Mouse (Mus musculus): ENCODE results near the gene 1700034I23Rik. TPM values are rescaled to one million over a fixed set of nuclear protein-coding genes. Genes with fewer than 3 reads are reported as not detected.
"Not testable (repeated sequence)": the region's sequence is repeated elsewhere in the genome, so short reads cannot be mapped to it uniquely, and the experiment has no call there.

The 1700034I23Rik gene
- total and polyA plus RNA-seq, 2 experiments from 2014 or later = 0.17 to 0.52 TPM

DNA sequence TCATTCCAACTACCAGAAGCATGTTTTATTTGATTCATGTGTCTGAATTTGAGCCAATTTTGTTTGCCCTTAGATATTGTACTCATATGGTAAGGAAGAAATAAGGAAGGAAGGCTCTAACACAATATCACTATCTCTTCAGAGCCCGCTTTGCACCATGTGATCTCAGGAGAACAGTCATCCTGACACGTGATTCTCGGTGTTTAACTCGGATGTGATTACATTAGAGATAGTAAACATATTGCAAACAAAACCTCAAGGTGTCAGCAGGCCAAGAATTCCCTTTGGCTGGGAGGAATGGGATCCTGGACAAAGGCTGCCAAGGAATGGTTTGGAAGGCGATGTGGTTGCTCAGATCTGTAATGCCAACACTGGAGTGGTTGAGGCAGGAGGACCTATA, 35.8 kb upstream of the 1700034I23Rik start:
- DNase-seq (no peak), ATAC-seq (no peak)
- H3K4me1 ChIP-seq (ENCODE audit: insufficient read depth) = no peaks in the 10 kb centered on the region

DNA sequence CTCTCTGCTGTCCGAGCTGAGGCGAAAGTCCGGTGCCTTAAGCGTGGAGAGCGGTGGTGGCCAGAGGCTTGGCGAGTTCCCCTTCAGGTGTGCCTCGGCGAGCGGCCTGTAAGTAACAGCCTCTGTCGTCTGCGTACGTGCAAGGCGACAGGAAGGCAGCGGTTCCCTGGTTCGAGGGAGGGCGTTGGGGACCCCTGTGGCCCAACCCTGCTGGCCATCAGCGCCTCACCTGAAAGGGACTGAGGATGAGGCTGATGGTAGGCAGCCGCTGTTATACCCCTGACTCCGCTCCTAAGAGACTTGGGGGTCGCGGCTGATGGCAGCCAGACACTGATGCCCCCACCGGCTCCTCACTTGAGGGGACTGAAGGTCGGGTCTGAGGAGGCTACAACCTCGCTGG, 8.0 kb downstream of the 1700034I23Rik start:
- Histone ChIP-seq H3K4me2 (ENCODE audit: low read depth) (peak overlapping the region; percentile 72), H3K4me3 (ENCODE audit: low read depth, low read length) (peak overlapping the region; percentile 50), H3K27ac (ENCODE audit: low read depth, low read length) (peak overlapping the region; percentile 50; the same call in 1 of the 2 replicates), H3K9ac (peak overlapping the region; percentile 65)
- H3K4me1 ChIP-seq (ENCODE audit: insufficient read depth); H3K27me3 ChIP-seq (ENCODE audit: insufficient read depth, low read length); H3K36me3 ChIP-seq (ENCODE audit: insufficient read depth); H3K9me3 ChIP-seq (ENCODE audit: low read length): not testable (repeated sequence)
- ATAC-seq = peak; percentile 65
- DNase-seq = peak; percentile 55
- WGBS = 2% methylated on average over 19 of the region's 24 CpGs

More for the DNA sequence above, 35.8 kb upstream of the 1700034I23Rik start:
- WGBS = 87% methylated on average over 5 of the region's 5 CpGs
- H3K27ac ChIP-seq (ENCODE audit: low read depth, low read length) = no peak overlapping the region
- H3K36me3 ChIP-seq (ENCODE audit: insufficient read depth) = peaks cover 21% of the 10 kb centered on the region
- no peak overlapping the region for H3K4me2 ChIP-seq (ENCODE audit: low read depth)
- no peak overlapping the region for H3K9ac ChIP-seq
- H3K27me3 ChIP-seq (ENCODE audit: insufficient read depth, low read length) = no peaks in the 10 kb centered on the region
- no peak overlapping the region for H3K4me3 ChIP-seq (ENCODE audit: low read depth, low read length)
- no peak for TF ChIP-seq CTCF (IDR thresholded peaks at IDR 0.05; ENCODE audit: low read depth)
- no peaks in the 10 kb centered on the region for H3K9me3 ChIP-seq (ENCODE audit: low read length)

DNA sequence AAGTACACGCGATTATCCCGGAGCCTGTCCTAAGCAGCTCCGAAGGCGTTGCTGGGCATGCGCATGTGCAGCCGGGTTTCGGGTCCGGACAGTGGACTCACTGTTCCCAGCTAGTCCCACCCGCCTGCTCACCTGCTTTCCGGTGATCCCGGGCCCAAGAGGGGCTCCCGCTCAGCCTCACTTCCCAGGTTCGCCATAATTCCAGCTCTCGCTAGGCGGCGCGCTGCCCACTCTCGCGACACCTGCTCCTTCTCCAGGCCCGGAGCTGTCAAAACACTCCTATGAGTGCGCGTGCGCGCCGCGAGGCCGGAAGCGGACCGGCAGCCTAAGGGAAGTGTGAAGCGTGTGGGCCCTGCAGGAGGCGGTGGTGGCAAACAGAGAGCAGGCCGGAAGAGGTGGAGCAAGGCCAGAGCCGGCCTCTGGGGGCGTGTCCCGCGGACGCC, 8.5 kb downstream of the 1700034I23Rik start:
- Histone ChIP-seq H3K27ac (ENCODE audit: low read depth, low read length) (peak overlapping the region; percentile 50; the same call in 1 of the 2 replicates), H3K4me3 (ENCODE audit: low read depth, low read length) (peak overlapping the region; percentile 50), H3K9ac (peak overlapping the region; percentile 65), H3K4me2 (ENCODE audit: low read depth) (peak overlapping the region; percentile 55)
- H3K36me3 ChIP-seq (ENCODE audit: insufficient read depth); H3K4me1 ChIP-seq (ENCODE audit: insufficient read depth); H3K27me3 ChIP-seq (ENCODE audit: insufficient read depth, low read length); H3K9me3 ChIP-seq (ENCODE audit: low read length): not testable (repeated sequence)
- peak; percentile 97 for DNase-seq
- WGBS = 2% methylated on average over 38 of the region's 38 CpGs
- ATAC-seq = peak; percentile 99
- peak; percentile 82 for TF ChIP-seq CTCF (IDR thresholded peaks at IDR 0.05; ENCODE audit: low read depth)

- not testable (repeated sequence) for H3K27me3 ChIP-seq (ENCODE audit: insufficient read depth, low read length); H3K9me3 ChIP-seq (ENCODE audit: low read length); ATAC-seq; H3K27ac ChIP-seq (ENCODE audit: low read depth, low read length); H3K4me3 ChIP-seq (ENCODE audit: low read depth, low read length); H3K36me3 ChIP-seq (ENCODE audit: insufficient read depth); DNase-seq; H3K9ac ChIP-seq; H3K4me2 ChIP-seq (ENCODE audit: low read depth); H3K4me1 ChIP-seq (ENCODE audit: insufficient read depth)
- WGBS = 90% methylated on average over 3 of the region's 3 CpGs
Observed at GRCm38 (mm10) chr3:40853123-40853738, 49.1 kb downstream of the 1700034I23Rik start.

Other genes starting within 250 kb of the 1700034I23Rik start
- gene Slc25a31, start 193.7 kb downstream of the 1700034I23Rik start, total RNA-seq (2014; rRNA removed) = 0.05 and 0.08 TPM in 2 replicates
- 0.13 and 0.16 TPM in 2 replicates for gene Slc25a31, start 193.7 kb downstream of the 1700034I23Rik start, polyA plus RNA-seq (2015; fragmentation: Nextera tagmentation; extraction: Ambion mirVana)
- gene Hspa4l, start 158.0 kb downstream of the 1700034I23Rik start, total RNA-seq (2014; rRNA removed) = 24.9 and 31.0 TPM in 2 replicates
- 23.5 and 28.5 TPM in 2 replicates for gene Hspa4l, start 158.0 kb downstream of the 1700034I23Rik start, polyA plus RNA-seq (2015; fragmentation: Nextera tagmentation; extraction: Ambion mirVana)
- 11.9 and 12.9 TPM in 2 replicates for gene Plk4, start 102.5 kb downstream of the 1700034I23Rik start, total RNA-seq (2014; rRNA removed)
- gene Plk4, start 102.5 kb downstream of the 1700034I23Rik start, polyA plus RNA-seq (2015; fragmentation: Nextera tagmentation; extraction: Ambion mirVana) = 7.0 and 8.9 TPM in 2 replicates
- gene Mfsd8, start 55.7 kb downstream of the 1700034I23Rik start, total RNA-seq (2014; rRNA removed) = 19.6 and 21.6 TPM in 2 replicates
- gene Mfsd8, start 55.7 kb downstream of the 1700034I23Rik start, polyA plus RNA-seq (2015; fragmentation: Nextera tagmentation; extraction: Ambion mirVana) = 14.0 TPM in 2 replicates
- gene Abhd18, start 55.6 kb downstream of the 1700034I23Rik start, total RNA-seq (2014; rRNA removed) = 11.0 and 11.5 TPM in 2 replicates
- 2.2 and 4.4 TPM in 2 replicates for gene Abhd18, start 55.6 kb downstream of the 1700034I23Rik start, polyA plus RNA-seq (2015; fragmentation: Nextera tagmentation; extraction: Ambion mirVana)
- gene Larp1b, start 47.3 kb upstream of the 1700034I23Rik start, total RNA-seq (2014; rRNA removed) = 11.0 and 11.5 TPM in 2 replicates
- 2.0 and 2.9 TPM in 2 replicates for gene Larp1b, start 47.3 kb upstream of the 1700034I23Rik start, polyA plus RNA-seq (2015; fragmentation: Nextera tagmentation; extraction: Ambion mirVana)
- 36.6 and 39.1 TPM in 2 replicates for gene Pgrmc2, start 180.5 kb upstream of the 1700034I23Rik start, total RNA-seq (2014; rRNA removed)
- gene Pgrmc2, start 180.5 kb upstream of the 1700034I23Rik start, polyA plus RNA-seq (2015; fragmentation: Nextera tagmentation; extraction: Ambion mirVana) = 25.2 and 30.3 TPM in 2 replicates

All from forebrain, postnatal 0 days (tissue).